Mouse (Mus musculus): ENCODE results near the gene Phf10. TPM values are rescaled to one million over a fixed set of nuclear protein-coding genes. Genes with fewer than 3 reads are reported as not detected.
"Not testable (repeated sequence)": the region's sequence is repeated elsewhere in the genome, so short reads cannot be mapped to it uniquely, and the experiment has no call there.

Gene Phf10
- total RNA-seq, 2 experiments from 2014 or later, result 76.9 to 81.2 TPM

DNA sequence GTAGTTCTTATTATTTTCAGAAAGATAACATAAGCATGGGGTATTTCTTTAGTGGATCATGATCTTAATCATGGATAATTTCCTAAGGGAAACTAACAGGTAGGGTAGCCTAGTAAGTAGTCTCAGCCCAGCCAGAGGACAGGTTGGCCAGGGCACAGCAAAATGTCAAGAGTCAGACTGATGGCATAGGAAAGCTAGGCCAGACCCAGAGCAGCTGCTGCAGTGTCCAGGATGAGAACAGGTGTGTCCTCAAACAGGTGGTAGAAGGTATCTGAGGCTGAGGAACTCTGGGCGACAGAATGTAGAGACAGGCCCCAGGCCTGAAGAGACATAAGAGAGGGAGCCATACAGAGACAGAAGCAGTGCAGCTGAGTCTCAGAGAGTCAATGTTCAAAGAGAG is 62.1 kb downstream of the Phf10 start:
- DNase-seq (ENCODE audit: low spot score in 2 of 2), result no peak

DNA sequence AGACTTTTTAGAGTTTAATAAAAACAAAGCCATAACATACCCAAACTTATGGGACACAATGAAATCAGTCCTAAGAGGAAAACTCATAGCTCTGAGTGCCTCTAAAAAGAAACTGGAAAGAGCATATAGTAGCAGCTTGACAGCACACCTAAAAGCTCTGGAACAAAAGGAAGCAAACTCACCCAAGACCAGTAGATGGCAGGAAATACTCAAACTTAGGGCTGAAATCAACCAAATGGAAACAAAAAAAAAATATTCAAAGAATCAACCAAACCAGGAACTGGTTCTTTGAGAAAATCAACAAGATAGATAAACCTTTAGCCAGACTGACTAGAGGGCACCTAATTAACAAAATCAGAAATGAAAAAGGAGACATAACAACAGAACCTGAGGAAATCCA is 66.0 kb downstream of the Phf10 start:
- DNase-seq (ENCODE audit: low spot score in 2 of 2), result not testable (repeated sequence)

Other genes starting within 250 kb of the Phf10 start
- 1 to 10 TPM; 7.2 to 9.2 TPM for gene Wdr27, start 18.1 kb downstream of the Phf10 start, total RNA-seq (2021)
- gene 1600012H06Rik, start 18.1 kb downstream of the Phf10 start, total RNA-seq (2021), result 10 to 100 TPM; 37.3 to 39.5 TPM
- gene 9030025P20Rik, start 17.2 kb upstream of the Phf10 start, total RNA-seq (2021), result 10 to 100 TPM; 10.4 to 12.2 TPM
- gene Gm3417, start 17.5 kb upstream of the Phf10 start, total RNA-seq (2021), result not detected
- 1 to 10 TPM; 6.7 to 9.4 TPM for gene Gm3435, start 48.9 kb upstream of the Phf10 start, total RNA-seq (2021)
- 10 to 100 TPM; 91.8 to 93.3 TPM for gene Ermard, start 79.9 kb upstream of the Phf10 start, total RNA-seq (2021)
- gene Tcte3, start 80.2 kb upstream of the Phf10 start, total RNA-seq (2021), result 1 to 10 TPM; 5.3 to 6.7 TPM
- gene Gm3448, start 80.3 kb upstream of the Phf10 start, total RNA-seq (2021), result 1 to 10 TPM; 8.4 to 8.8 TPM